Mouse (Mus musculus) embryonic facial prominence, embryonic 12.5 days (tissue): ENCODE data around the gene Fam155a. TPM values are rescaled to one million over a fixed set of nuclear protein-coding genes. Genes with fewer than 3 reads are reported as not detected.

Source experiments
- ATAC-seq: fragments of 200-750 bp; cut with Nextera tagmentation; 2 replicates; pipeline ENCODE4 v1.8.0; 2017; ENCODE audit not compliant: insufficient number of reproducible peaks, insufficient read depth, low FRiP score, low TSS enrichment
- H3K27ac ChIP-seq: fragments of 300-500 bp; sonication (generic); 2 replicates; pipeline ENCODE4 v1.5.1; 2016; ENCODE audit warnings: mild to moderate bottlenecking
- H3K27me3 ChIP-seq: fragments of 300-500 bp; sonication (generic); 2 replicates; pipeline ENCODE4 v1.6.1; 2016; ENCODE audit warnings: mild to moderate bottlenecking, moderate library complexity
- H3K36me3 ChIP-seq: fragments of 300-500 bp; sonication (generic); 2 replicates; pipeline ENCODE4 v1.6.1; 2016; ENCODE audit warnings: mild to moderate bottlenecking
- H3K4me1 ChIP-seq: fragments of 300-500 bp; sonication (generic); 2 replicates; pipeline ENCODE4 v1.6.1; 2016
- H3K4me2 ChIP-seq: fragments of 300-500 bp; sonication (generic); replicated peaks from 2 replicates; pipeline ENCODE4 v1.6.1; 2016; ENCODE audit warnings: mild to moderate bottlenecking, moderate library complexity
- H3K4me3 ChIP-seq: fragments of 300-500 bp; sonication (generic); 2 replicates; pipeline ENCODE4 v1.5.1; 2016; ENCODE audit warnings: mild to moderate bottlenecking
- H3K9ac ChIP-seq: fragments of 300-500 bp; sonication (generic); 2 replicates; pipeline ENCODE4 v1.6.1; 2016; ENCODE audit warnings: mild to moderate bottlenecking, moderate library complexity
- H3K9me3 ChIP-seq: fragments of 300-500 bp; sonication (generic); 2 replicates; pipeline ENCODE4 v1.6.1; 2016; ENCODE audit warnings: mild to moderate bottlenecking, moderate library complexity
- WGBS: fragments of 180-500 bp; shearing (Covaris S2); methylation state at CpG from one replicate; pipeline ENCODE4 v1.1.7; 2016; 5-methylcytosine and 5-hydroxymethylcytosine counted together
- polyA plus RNA-seq: library from polyadenylated mRNA; unstranded; fragments of >200 nt; fragmentation: Nextera tagmentation; extraction: Ambion mirVana; gene quantifications from 2 replicates; pipeline ENCODE4 v1.2.1, GENCODE M21; 2016

The Fam155a gene
- polyA plus RNA-seq, 1 experiment from 2014 or later = 1.3 TPM

DNA sequence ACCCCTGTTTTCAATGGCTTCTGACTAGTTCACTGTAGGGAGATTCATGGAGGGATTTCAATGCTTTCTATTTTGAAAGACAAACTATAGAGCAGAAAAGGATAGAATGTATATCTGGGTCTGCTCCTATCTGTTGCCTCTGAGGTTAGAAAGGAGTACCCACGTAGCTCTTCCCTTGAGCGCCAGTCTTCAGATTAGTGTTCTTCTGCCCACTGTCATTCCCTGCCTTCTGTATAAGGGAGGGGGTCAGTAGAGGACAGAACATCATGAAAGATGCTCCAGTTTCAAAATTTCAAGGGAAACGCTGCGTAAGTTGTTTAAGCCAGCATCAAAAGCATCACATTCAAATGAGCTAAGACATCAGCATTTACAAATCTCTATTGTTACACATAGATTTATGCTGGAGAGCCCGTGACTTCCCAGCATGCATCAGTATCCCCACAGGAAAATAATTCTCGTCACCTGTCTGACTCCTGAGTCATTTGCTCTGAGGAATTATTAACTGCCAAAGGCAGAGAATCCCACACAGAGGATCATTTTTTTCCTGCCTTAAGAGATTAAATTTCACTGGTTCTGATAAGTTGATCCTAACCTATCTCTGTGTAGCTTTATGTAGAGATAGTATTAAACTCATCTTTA, 223.9 kb downstream of the Fam155a start:
- H3K27ac ChIP-seq = no peak overlapping the region
- WGBS = 74% methylated on average over 6 of the region's 6 CpGs
- H3K4me2 ChIP-seq = no peak overlapping the region
- no peak for ATAC-seq
- H3K36me3 ChIP-seq = no peaks in the 10 kb centered on the region
- no peaks in the 10 kb centered on the region for H3K27me3 ChIP-seq
- no peak overlapping the region for H3K4me3 ChIP-seq
- H3K9ac ChIP-seq = no peak overlapping the region
- no peaks in the 10 kb centered on the region for H3K9me3 ChIP-seq
- H3K4me1 ChIP-seq = no peaks in the 10 kb centered on the region

DNA sequence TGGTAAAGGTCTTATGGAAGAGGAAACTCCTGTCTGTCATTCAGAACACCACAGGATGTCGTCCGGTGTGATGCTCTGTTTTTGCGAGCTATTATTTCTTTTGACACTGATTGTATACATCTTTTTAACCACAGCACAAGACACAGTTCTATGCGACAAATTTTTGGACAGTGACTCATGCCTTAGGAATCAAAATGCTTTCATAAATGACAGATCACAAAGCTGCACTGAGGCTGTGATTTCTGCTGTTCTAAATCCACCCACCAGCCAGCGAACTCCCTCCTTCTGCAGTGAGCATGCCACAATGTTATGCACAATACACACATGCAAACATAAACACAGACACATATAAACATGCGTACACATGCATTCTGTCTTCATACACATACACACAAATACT, 224.5 kb downstream of the Fam155a start:
- 71% methylated on average over 6 of the region's 6 CpGs for WGBS

DNA sequence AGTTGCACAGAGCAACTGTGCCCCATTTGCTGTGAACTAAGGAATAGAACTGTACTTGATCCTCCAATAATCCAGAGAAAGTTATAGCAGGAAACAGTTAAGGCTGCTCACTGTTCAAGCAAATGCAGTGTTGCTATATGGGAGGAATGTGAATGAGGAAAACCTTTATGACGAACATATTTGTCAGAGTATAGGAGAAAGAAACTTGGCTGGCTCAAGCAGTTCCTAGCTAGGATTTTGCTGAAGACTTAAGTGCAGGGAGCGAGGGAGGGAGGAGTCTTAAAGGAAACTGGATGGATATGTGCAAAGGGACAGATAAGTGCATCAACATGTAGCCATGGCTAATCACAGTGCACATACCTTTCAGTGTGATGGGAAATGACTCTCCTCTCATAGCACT, 225.3 kb downstream of the Fam155a start:
- ATAC-seq = no peak
- no peaks in the 10 kb centered on the region for H3K9me3 ChIP-seq
- no peak overlapping the region for H3K4me3 ChIP-seq
- no peak overlapping the region for H3K9ac ChIP-seq
- H3K4me2 ChIP-seq = no peak overlapping the region
- no peaks in the 10 kb centered on the region for H3K27me3 ChIP-seq
- WGBS = 73% methylated on average over 2 of the region's 2 CpGs
- H3K4me1 ChIP-seq = no peaks in the 10 kb centered on the region
- H3K36me3 ChIP-seq = no peaks in the 10 kb centered on the region
- no peak overlapping the region for H3K27ac ChIP-seq

More for the DNA sequence above, 224.5 kb downstream of the Fam155a start:
- no peak for ATAC-seq
- H3K4me3 ChIP-seq = no peak overlapping the region
- H3K36me3 ChIP-seq = no peaks in the 10 kb centered on the region
- no peaks in the 10 kb centered on the region for H3K9me3 ChIP-seq
- no peak overlapping the region for H3K27ac ChIP-seq
- no peak overlapping the region for H3K9ac ChIP-seq
- no peaks in the 10 kb centered on the region for H3K27me3 ChIP-seq
- no peaks in the 10 kb centered on the region for H3K4me1 ChIP-seq
- no peak overlapping the region for H3K4me2 ChIP-seq

DNA sequence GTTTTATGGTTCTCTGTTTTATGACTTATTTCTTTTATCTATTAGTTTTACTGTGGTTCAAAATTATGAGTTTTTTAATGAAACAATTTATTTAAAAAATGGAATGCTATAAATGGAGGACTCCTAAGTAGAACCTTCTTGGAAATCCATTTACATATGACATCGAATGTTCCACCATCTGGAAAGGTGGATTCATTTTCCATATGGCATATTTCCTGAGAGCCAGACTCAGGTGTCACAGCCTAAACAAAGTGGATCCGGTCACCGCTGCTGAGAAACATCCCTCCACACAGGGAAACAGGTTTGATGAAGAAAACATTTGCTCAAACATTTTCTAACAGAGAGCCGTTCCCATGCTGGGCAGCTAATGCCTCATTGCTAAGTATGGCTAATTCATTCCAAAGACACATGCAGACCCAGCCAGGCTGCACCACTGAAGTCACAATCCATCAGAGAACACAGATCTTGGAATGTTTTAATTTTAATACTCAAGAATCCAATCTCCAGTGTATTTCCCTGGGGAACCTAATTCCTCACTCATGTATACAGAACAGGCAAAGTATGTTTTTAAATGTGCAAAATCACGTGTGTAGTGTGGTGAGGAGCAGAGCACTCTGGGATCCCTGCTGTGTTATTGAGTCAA, 235.1 kb downstream of the Fam155a start:
- Histone ChIP-seq H3K27me3 (no peaks in the 10 kb centered on the region), H3K27ac (no peak overlapping the region), H3K4me1 (no peaks in the 10 kb centered on the region), H3K9me3 (no peaks in the 10 kb centered on the region), H3K36me3 (no peaks in the 10 kb centered on the region), H3K4me2 (no peak overlapping the region), H3K4me3 (no peak overlapping the region), H3K9ac (no peak overlapping the region)
- WGBS = 78% methylated on average over 5 of the region's 5 CpGs
- ATAC-seq = no peak

DNA sequence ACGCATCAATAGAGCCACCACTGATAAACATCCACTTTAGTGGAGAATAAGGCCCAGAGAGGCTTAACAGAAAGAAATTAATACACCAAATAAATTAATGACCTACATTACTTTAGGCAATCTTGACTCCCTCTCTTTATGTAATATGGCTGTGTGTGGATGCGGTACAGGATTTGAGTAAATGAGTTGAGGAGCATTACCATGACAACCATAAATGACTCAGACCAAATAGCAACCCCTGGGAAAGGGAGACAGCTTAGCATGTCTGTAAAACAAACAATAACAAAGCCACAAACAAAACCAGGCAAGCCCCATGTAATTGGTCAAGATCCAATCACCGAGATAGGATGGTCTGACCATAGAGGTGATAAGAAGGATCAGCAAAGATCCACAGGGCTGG, 244.4 kb downstream of the Fam155a start:
- ATAC-seq = no peak

DNA sequence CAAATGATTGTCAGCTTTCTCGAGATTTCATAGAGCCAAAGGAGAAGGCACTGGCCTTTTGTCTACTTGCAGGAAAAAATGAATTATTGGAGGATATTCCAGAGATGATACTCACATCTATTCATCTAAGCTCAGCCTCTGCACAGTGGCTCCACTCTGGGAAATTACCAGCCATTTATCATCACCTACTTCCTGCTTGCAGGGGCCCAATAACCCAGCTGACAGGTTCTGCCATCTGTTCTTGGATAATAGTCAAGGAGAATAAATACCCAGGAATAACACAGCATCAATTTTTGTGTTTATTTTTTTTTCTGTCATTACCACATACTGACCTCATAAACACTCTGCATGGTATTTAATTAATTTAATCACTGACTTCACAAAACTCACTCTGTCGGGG, 249.4 kb downstream of the Fam155a start:
- no peaks in the 10 kb centered on the region for H3K36me3 ChIP-seq
- no peak overlapping the region for H3K4me3 ChIP-seq
- no peaks in the 10 kb centered on the region for H3K9me3 ChIP-seq
- H3K27ac ChIP-seq = no peak overlapping the region
- ATAC-seq = no peak
- no peak overlapping the region for H3K9ac ChIP-seq
- WGBS = 74% methylated on average over 2 of the region's 2 CpGs
- no peak overlapping the region for H3K4me2 ChIP-seq
- no peaks in the 10 kb centered on the region for H3K4me1 ChIP-seq
- no peaks in the 10 kb centered on the region for H3K27me3 ChIP-seq

More for the DNA sequence above, 244.4 kb downstream of the Fam155a start:
- Histone ChIP-seq H3K27me3 (no peaks in the 10 kb centered on the region), H3K4me2 (no peak overlapping the region), H3K4me3 (no peak overlapping the region), H3K36me3 (no peaks in the 10 kb centered on the region), H3K4me1 (no peaks in the 10 kb centered on the region), H3K27ac (no peak overlapping the region), H3K9ac (no peak overlapping the region), H3K9me3 (no peaks in the 10 kb centered on the region)
- 82% methylated on average over 3 of the region's 3 CpGs for WGBS

DNA sequence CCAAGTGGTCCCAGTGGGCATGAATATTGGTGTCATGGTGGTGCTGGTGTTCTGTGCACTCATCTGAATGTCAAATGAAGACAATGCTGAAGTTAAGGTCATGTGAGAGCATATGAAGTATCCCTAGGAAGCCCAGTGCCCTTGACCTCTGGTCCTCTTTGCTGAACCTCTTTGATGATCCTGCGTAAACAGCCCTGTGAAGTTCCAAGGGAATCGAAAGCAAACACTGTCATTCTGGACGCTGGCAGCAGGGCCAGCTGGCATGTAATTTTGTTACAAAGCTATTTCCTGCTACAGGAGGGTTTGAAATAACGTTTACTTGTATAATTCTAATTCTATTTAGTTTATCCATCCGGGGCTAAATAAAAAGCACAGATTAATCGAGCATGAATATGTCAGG, 270.2 kb downstream of the Fam155a start:
- no peak overlapping the region for H3K4me3 ChIP-seq
- no peaks in the 10 kb centered on the region for H3K9me3 ChIP-seq
- no peak for ATAC-seq
- no peak overlapping the region for H3K4me2 ChIP-seq
- H3K36me3 ChIP-seq = no peaks in the 10 kb centered on the region
- 26% methylated on average over 6 of the region's 6 CpGs for WGBS
- H3K27me3 ChIP-seq = no peaks in the 10 kb centered on the region
- no peak overlapping the region for H3K9ac ChIP-seq
- no peak overlapping the region for H3K27ac ChIP-seq
- H3K4me1 ChIP-seq = no peaks in the 10 kb centered on the region

DNA sequence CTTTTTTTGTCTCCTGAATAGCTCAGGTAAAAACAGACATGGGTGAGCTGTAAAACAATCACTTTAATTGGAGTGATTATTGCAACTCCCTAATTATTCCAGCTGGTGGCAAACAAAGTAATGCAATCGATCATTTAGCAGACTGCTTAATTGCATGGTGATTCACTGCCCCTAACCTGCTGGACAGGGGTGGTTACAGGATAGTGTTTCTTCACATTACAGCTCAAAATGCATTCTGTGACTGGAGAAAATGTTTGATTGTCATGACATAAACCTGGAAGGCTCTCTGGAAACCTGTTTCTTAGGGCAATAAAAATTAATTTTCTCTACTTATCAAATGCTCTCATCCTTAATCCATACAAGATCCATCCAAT, 276.7 kb downstream of the Fam155a start:
- Histone ChIP-seq H3K9me3 (no peaks in the 10 kb centered on the region), H3K27ac (no peak overlapping the region), H3K9ac (no peak overlapping the region), H3K27me3 (no peaks in the 10 kb centered on the region), H3K36me3 (no peaks in the 10 kb centered on the region), H3K4me2 (no peak overlapping the region), H3K4me3 (no peak overlapping the region), H3K4me1 (0 out of 2 replicates have a peak, but pooled peaks cover 3% of the 10 kb centered on the region)
- WGBS = 39% methylated on average over 1 of the region's 1 CpGs
- no peak for ATAC-seq

DNA sequence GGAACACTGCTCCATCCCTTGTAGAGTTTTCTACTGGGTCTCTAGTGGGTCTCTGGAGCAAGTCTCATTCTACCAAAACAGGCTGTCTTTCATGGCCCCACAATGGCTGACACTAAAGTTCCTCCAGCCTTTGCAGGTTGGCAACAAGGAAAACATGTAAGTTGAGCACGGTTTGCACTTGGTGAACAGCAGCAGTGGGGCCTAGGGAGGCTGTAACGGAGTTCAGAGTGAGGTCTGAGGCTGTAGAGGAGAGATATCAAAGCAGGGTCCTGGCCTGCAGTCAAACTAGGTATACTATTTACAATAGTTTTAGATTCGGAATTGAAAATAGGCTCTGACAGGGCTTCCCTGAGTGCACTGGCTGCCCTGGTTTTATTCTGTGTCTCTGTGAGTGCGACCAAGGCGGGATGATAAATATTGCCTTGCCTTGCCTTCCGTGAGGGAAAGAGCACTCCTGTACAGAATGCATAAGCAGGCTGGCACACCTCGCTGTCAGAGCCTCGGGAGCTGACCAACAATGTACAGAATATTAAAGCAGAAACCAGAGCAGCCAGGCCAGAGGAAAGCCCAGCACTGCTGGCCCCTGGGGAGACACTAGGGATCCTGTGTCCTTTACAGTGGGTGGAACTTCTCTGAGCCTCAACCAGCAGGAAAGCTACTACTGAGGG, 277.3 kb downstream of the Fam155a start:
- H3K4me1 ChIP-seq = 0 out of 2 replicates have a peak, but pooled peaks cover 3% of the 10 kb centered on the region
- H3K27ac ChIP-seq = no peak overlapping the region
- WGBS = 43% methylated on average over 8 of the region's 8 CpGs
- H3K9me3 ChIP-seq = no peaks in the 10 kb centered on the region
- no peak for ATAC-seq
- no peak overlapping the region for H3K4me2 ChIP-seq
- H3K36me3 ChIP-seq = no peaks in the 10 kb centered on the region
- no peaks in the 10 kb centered on the region for H3K27me3 ChIP-seq
- no peak overlapping the region for H3K4me3 ChIP-seq
- no peak overlapping the region for H3K9ac ChIP-seq

DNA sequence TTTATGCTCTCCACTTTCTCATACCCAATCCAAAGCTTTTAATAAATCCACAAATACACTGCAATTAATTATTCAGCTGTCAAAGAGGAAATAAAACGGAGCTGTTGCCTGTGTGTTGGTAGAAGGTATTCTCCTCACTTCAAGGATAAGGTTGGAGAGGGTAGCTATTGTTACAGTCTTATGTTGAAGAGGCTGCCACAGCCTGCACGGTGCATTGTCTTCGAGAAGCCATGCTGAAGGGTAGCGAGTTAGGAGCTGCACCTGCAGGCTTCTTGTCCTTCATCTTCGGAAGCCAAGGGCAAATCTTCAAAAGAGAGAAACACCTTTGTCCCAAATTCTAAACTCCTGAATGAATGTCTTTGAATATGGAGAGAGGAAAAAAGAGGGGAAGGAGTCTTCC, 288.4 kb downstream of the Fam155a start:
- Histone ChIP-seq H3K9me3 (no peaks in the 10 kb centered on the region), H3K4me2 (no peak overlapping the region), H3K4me3 (no peak overlapping the region), H3K36me3 (no peaks in the 10 kb centered on the region), H3K9ac (no peak overlapping the region), H3K27me3 (no peaks in the 10 kb centered on the region), H3K4me1 (no peaks in the 10 kb centered on the region), H3K27ac (no peak overlapping the region)
- 75% methylated on average over 5 of the region's 5 CpGs for WGBS
- no peak for ATAC-seq

DNA sequence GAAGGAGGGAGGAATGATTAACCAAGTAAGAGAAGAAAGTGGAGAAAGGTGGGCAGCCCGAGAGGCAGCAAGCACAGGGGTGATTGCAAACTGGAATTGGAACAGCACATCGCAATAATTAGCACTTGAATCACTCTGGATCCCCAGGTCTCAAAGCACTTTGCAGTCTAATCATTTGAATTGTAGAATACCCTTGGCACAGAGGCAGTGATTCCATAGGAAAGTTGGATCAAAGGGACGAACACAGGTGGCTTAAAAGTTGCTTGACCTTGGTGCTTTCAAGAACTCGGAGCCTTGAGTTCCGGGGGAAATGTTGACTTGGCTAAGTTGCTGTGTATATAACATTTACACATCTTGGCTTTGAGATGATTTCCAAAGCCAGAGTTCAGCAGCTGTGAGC, 299.7 kb downstream of the Fam155a start:
- Histone ChIP-seq H3K4me1 (no peaks in the 10 kb centered on the region), H3K4me2 (no peak overlapping the region), H3K36me3 (no peaks in the 10 kb centered on the region), H3K9ac (no peak overlapping the region), H3K4me3 (no peak overlapping the region), H3K27me3 (no peaks in the 10 kb centered on the region), H3K27ac (no peak overlapping the region), H3K9me3 (no peaks in the 10 kb centered on the region)
- ATAC-seq = no peak
- WGBS = 65% methylated on average over 5 of the region's 5 CpGs

DNA sequence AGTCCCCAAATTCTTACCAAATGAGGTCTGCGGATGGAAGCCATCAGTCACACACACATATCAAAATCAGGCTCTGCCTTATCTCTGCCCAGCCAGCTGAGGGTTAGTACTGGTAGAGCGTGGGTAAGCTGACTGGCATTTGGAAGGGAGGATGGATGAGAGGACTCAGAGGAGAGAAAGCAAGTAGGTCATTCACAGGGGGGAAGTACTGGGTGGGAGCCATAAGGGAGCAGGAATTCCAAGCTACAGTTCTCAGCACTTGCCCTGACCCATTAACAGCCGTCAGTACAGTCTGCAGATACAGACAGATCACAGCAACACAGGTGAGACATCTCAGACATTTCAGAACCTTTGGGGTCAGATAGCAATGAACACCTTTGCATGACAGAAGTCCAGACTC, 300.8 kb downstream of the Fam155a start:
- 82% methylated on average over 3 of the region's 3 CpGs for WGBS
- Histone ChIP-seq H3K9ac (no peak overlapping the region), H3K36me3 (no peaks in the 10 kb centered on the region), H3K4me3 (no peak overlapping the region), H3K27ac (no peak overlapping the region), H3K4me2 (no peak overlapping the region), H3K27me3 (no peaks in the 10 kb centered on the region), H3K4me1 (no peaks in the 10 kb centered on the region), H3K9me3 (no peaks in the 10 kb centered on the region)
- no peak for ATAC-seq
